Mouse (Mus musculus) right cerebral cortex, postnatal 14 days (tissue): ENCODE data around the gene P4ha2.

Source experiments
- DNase-seq: peaks from one replicate; pipeline ENCODE4 v3.0.0; 2022

P4ha2 gene

DNA sequence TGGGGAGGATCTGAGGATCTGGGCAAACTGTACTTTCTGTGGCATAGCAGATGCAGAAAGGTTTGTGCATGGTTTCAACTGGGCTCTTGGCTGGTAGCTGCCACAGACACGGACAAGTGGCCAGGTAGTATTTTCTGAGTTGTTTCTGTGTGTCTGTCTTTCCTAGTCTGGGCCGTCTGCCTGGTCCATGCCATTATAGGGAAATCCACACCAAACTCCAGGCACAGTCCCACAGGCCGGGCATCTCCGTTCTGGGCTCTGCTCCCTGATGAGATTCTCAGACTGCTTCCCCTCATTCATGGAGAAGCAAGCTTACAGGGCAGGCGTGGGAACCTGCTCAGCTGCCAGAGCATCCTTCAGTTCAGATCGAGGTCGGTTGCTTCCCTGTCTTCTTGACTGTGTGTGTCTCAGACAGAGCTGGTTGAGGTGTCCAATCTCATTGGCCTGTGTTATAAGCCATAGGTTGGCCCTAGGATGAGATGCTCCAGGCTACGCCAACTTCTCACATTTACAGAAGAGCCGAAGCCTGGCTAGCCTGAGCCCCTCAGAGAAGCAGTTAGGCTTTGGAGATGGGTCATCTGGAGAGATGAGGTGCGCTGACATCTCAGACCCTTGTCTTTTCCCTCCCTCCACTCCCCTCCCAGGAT is at the start of gene P4ha2:
TSS of gene P4ha2 (plus strand) at position 51 of the 647 bp plus-strand sequence.
- DNase-seq: no peak

DNA sequence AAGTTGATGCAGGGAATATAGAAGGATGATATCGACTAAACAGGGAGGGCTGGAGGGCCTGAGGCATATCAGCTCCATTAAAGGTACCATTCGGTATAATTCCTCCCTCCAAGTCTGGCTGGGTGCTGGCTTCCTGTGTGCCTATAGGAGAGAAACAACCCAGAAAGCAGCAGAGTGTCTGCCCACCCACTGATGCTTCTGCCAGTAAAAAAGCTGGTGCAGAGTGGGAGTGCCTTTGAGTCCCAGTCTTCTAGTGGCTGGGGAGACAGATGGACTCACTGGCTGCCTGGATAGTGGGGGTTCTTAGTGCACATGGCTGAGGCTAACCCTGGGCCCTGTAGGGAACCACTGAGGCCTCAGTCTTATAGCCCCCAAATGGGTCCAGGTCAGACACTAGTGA is 49.7 kb upstream of the P4ha2 start:
- no peak for DNase-seq

DNA sequence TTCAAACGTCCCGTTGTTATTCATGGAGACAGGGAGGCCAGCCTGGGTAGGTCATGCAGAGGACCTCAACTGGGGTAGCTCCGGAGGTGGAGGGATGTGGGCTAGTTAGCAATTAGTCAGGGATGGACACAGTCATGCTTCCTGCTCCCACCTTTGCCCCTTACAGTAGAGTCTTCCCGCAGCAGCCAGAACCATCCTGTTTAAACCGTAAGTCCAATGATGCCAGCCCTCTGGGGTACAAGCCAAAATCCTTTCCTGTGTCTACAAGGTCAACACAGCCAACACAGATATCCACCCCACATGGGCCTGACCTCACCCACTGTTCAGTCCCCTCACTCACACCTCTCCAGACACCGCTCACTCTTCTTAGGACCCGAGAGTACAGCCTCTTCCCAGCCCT is 48.7 kb upstream of the P4ha2 start:
- DNase-seq: no peak

DNA sequence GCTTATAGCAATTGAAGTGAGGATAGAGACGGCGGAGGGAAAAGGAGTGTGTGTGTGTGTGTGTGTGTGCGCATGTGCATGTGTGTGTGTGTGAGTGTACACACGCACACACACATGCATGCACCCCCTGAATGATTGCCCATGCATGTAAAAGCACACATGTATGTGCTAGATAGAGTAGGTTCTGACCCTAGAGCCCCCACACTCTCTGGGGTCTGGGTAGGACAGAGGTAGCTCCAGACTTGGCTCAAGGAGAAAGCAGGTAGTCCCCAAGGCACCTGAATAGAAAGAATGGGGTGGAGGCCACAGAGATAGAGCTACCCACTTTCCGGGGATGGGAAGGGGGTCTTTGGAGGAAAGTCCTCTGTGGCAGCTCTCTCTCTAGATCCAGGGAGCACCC is 47.8 kb upstream of the P4ha2 start:
- no peak for DNase-seq

DNA sequence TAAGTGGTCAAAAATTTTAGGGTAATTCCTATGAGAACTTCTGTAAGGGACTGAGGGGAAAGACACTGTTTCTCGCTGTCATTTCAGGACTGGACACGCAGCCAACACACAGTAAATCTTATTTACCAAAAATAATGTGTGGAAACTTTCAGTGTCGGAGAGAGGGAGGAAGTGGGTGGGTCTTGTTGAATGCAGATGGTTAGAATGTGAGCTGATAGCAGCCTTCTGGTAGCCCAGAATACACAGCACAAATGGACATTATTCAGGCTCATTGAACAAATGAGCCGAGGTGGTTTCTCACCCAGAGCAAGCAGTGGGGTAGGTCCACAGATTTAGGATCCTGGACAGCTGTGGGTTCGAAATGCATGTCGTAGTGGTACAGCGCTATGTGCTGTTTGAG is 46.8 kb upstream of the P4ha2 start:
- DNase-seq: no peak

DNA sequence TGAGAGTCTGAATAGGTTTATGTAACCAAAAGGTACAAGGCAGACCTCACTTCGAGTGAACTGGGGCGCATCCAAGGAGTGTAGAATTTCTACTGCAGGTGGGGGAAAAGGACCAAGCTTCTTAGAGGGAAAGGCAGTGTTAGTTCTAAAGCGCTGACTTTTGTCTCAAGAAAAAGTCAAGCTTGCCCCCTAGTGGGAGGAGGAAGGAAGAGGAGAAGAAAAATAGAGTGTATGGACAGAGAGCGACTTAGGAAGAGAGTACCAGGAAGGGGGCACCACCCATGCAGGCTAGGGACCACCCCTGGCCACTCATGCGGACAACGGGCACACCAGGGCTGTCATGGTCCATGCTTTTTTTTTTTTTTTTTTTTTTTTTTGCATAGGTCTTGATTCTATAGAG is 45.6 kb upstream of the P4ha2 start:
- no peak for DNase-seq

- no peak for DNase-seq
These were observed 43.8 kb upstream of the P4ha2 start for GRCm38 (mm10) chr11:54056132-54056531.

GRCm38 (mm10) chr11:54057428-54057827 is 42.5 kb upstream of the P4ha2 start:
- DNase-seq: no peak

DNA sequence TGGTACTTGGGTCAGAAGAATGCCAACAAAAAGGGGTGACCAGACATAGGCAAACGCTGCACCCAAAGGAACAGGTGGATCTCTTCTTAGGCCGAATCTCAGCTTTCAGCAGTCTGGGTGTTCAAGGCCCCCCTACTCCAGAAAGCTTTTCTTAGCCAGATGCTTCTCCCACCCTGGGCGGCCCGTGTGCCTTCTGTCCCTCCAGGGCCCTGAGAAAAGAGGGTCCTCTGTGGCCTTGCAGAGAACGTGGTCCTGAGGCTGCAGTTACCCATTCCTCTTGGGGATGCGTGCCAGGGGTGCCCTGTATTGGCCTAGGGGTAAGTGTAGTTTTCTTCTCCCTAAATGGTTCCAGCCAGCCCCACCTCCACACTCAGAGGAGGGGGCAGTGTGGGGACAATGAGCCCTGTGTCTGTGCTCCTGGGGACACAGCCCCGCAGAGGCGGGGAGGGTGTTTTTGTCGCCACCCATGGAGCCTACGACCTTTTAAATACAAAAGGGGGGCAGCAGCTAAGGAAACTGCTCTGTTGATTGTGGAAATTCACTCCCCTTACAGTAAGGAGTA is 41.8 kb upstream of the P4ha2 start:
- no peak for DNase-seq

GRCm38 (mm10) chr11:54058643-54059042 is 41.3 kb upstream of the P4ha2 start:
- peak; percentile 44 for DNase-seq

- DNase-seq: no peak
These were observed 40.4 kb upstream of the P4ha2 start for GRCm38 (mm10) chr11:54059526-54059925.

DNA sequence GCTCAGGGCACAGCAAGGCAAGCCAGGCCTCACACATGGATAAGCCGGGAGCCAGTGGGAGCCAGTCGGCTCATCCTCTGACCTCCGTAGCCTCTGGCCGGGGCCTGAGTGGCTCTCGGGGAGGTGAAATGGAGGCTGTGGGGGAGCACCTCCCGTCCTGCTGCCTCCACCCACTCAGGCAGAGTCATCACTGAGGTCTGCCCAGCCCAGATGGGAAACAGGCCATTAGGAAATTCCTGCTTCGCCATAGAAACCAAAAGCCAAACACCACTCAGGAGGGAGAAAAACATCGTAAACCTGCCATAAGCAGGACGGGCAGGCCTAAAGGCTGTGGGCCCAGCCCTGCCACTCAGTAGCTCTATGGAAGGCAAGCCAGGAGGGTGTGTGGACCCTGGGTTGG is 39.6 kb upstream of the P4ha2 start:
- DNase-seq: no peak

DNA sequence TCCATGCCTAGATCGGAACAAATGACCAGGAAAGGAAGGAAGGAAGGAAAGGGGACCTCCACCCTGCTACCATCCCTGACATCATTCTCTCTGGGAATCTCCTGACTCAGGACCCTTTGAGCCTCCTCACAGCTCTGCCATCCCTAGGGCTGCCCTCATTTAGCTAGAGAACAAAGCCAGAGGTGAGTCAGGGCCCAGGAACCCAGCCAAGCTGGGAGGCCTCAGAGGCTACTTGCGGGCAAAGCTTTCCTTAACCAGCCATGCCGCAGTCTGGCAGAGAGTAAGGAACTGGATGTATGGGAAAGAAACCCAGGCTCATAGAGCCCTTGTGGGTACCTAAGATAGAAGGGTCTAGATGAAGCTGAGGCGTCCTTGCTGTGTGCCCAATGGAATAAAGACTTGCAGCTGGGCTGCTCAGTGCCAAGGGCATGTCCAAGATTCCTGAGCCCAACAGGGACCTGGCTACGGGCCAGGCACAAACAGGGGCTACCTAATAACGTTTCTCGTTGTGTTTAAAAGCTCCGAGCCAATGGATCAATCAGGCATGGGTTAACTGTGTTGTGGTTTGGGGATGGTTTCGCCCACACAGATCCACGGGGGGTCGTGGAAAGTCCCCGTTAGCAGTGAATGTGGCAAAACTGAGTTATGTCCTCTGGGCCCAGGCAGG is 37.7 kb upstream of the P4ha2 start:
- no peak for DNase-seq

DNA sequence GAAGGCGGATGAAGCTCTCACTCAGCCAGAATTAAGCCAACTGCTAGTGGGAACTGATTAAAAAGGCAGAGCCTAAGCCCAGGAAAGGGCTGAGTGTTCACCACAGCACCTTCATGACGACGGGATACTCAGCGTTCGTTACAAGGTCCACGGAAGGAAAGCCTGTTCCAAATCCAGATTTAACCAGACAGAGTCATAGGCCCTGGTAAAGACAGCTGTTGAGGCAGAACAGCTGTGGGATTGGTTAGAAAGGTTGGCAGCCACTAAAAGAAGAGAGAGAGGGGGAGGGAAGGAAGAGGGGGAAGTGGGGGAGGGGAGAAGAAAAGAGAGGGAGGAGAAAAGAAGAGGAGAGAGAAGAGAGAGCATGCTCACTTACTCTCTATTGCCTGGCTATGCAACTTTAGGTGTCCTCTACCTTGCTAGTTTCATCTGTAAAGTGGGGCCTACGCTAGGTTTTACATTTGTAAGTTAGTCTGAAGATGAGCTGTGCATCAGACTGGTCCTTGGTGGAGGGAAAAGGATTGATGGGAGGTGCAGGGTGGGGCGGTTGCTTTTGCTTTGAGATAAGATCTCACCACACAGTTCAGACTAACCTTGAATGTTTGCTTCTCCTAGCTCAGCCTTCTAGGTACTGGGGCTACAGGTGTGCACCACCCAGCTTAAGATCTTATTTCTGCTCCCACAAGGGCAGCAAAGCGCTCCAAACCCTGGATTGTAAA is 37.0 kb upstream of the P4ha2 start:
- DNase-seq: no peak

DNA sequence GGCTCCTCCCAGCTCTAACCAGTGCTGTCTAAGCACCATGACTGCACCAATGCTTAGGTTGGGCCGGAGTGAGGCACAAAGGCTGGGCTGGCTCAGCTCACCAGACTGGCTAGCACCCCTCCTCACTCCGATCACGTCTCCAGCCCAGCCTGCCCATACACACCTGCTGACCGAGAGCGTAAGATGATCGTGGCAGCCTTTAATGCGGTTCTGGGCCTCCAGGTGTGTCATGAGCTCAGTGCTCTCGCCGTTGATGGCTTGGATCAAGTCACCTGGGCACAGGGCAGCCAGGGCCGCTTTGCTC is 36.5 kb upstream of the P4ha2 start:
- DNase-seq: no peak

DNA sequence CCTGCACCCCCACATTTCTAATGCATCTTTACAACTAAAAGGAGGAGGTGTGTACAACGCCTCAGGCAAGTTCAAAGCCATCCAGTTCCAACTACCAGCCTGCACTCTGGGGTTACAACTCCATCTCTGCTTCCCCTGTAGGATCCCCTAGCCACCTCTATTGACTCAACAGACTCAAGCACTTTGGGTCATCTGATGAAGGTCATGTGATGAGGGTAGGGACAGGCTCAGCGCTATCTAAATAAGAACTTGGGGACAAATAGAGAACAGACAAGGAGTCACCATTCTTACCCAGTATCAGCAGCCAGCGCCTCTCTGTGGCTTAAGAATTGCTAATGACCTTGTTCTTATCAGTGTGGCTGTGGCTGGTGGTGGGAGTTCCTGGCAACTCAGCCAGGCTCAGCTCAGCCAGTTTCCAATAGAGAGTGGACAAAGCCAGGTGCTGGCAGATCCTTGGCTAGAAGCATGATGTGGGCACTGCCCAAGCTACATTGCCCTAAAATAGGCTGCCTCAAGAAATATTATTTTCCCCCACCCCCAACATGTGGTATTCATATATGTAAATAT is 35.4 kb upstream of the P4ha2 start:
- DNase-seq: no peak

DNA sequence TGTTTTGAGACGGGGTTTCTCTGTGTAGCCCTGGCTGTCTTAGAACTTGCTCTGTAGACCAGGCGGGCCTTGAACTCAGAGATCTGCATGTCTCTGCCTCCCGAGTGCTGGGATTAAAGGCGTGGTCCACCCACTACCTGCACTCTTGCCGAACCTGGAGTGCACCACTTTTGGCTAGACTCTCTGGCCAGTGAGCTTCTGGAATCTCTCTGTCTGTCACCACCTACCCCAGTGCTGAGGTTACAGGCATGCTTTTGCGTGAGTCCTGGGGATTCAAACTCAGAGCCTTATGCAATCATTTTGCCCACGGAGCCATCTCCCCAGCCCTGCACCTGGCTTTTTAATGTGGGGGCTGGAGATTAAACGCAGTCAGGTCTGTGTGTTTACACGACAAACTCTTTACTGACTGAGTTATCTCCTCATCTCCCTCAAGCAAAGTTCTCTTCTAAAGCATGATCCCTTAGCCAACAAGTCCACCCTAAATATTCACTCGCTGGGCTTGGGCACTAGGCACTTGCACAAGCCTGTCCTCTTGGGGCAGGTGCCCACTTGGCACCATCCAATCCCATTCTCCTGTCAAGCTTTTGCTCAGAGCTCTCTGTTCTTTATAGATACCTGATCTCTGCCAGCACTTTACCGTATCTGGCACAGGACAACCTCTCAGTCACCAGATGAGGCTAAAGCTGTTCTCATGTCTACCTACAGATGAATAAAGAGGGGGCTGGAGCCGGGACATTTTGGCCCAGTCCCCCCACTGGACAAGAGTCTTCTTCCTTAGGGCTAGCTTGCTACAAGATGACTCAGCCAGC is 34.6 kb upstream of the P4ha2 start:
- no peak for DNase-seq

- no peak for DNase-seq
These were observed 34.0 kb upstream of the P4ha2 start for GRCm38 (mm10) chr11:54065915-54066178.

GRCm38 (mm10) chr11:54066400-54066799 is 33.5 kb upstream of the P4ha2 start:
- DNase-seq: no peak

GRCm38 (mm10) chr11:54067318-54067995 is 32.4 kb upstream of the P4ha2 start:
- no peak for DNase-seq

DNA sequence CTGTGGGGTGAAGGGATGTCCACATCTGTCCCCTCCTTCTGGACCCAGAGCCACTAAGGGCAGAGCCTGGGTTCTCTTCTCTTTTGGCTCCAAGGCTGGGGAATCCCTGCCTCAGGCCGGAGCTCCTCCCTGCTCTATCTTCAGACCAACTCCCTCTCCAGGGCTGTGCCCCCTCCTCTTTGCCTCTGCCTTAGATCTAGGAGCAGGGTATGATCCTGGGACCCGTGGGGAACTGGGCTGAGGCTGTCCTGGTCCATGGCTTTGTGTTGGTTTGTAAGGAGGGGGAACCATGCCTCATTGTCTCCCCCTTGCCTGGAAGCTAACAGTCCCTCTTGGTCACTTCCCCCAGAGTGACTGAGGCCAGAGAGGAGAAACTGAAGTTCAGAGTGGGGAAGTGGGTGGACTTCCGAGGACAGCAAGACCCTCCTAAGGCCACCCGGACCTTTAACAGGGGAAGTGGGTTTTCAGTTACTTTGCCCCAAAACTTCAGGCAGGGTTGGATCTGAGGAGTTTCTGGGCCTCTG is 31.8 kb upstream of the P4ha2 start:
- no peak for DNase-seq
